Mouse (Mus musculus): ENCODE results near the gene Gm16181. TPM values are rescaled to one million over a fixed set of nuclear protein-coding genes. Genes with fewer than 3 reads are reported as not detected.
A peak's percentile ranks its signal among the peaks of the same experiment; 100 is the strongest.

Gm16181 gene
- not detected in 2 replicates for polyA plus RNA-seq (2012; rRNA removed)

- Histone ChIP-seq H3K4me3 (ENCODE audit: control insufficient read depth, low read depth, low read length) (peak within 1 kb of the TSS; percentile 44), H3K36me3 (ENCODE audit: control insufficient read depth, insufficient read depth, low read length) (no peaks in the 10 kb centered on the region), H3K4me1 (ENCODE audit: control insufficient read depth, insufficient read depth, low read length) (peaks cover 10% of the 10 kb centered on the region), H3K27ac (ENCODE audit: control insufficient read depth, insufficient read depth, low read depth, low read length) (no peak within 1 kb of the TSS), H3K27me3 (ENCODE audit: control insufficient read depth, insufficient read depth, low read length) (no peaks in the 10 kb centered on the region)
- TF ChIP-seq CTCF (IDR thresholded peaks at IDR 0.05; ENCODE audit: control insufficient read depth, insufficient read depth, insufficient replicate concordance, low read depth, low read length) (no peak), POLR2A (IDR thresholded peaks at IDR 0.05; ENCODE audit: control insufficient read depth, low read depth, low read length) (no peak)
Observed at GRCm38 (mm10) chr17:35220156-35220952, at the start of gene Gm16181. TSS of gene Gm16181 (plus strand) at chr17:35220834.

GRCm38 (mm10) chr17:35172445-35173234 lies 48.0 kb upstream of the Gm16181 start:
- H3K4me3 ChIP-seq (ENCODE audit: control insufficient read depth, low read depth, low read length) = peak overlapping the region; percentile 81
- no peaks in the 10 kb centered on the region for H3K4me1 ChIP-seq (ENCODE audit: control insufficient read depth, insufficient read depth, low read length)
- H3K27ac ChIP-seq (ENCODE audit: control insufficient read depth, insufficient read depth, low read depth, low read length) = peak overlapping the region; percentile 39
- no peaks in the 10 kb centered on the region for H3K27me3 ChIP-seq (ENCODE audit: control insufficient read depth, insufficient read depth, low read length)
- H3K36me3 ChIP-seq (ENCODE audit: control insufficient read depth, insufficient read depth, low read length) = no peaks in the 10 kb centered on the region
- TF ChIP-seq CTCF (IDR thresholded peaks at IDR 0.05; ENCODE audit: control insufficient read depth, insufficient read depth, insufficient replicate concordance, low read depth, low read length) (no peak), POLR2A (IDR thresholded peaks at IDR 0.05; ENCODE audit: control insufficient read depth, low read depth, low read length) (no peak)

- Histone ChIP-seq H3K27me3 (ENCODE audit: control insufficient read depth, insufficient read depth, low read length) (no peaks in the 10 kb centered on the region), H3K36me3 (ENCODE audit: control insufficient read depth, insufficient read depth, low read length) (no peaks in the 10 kb centered on the region), H3K4me1 (ENCODE audit: control insufficient read depth, insufficient read depth, low read length) (no peaks in the 10 kb centered on the region), H3K4me3 (ENCODE audit: control insufficient read depth, low read depth, low read length) (peak overlapping the region; percentile 81), H3K27ac (ENCODE audit: control insufficient read depth, insufficient read depth, low read depth, low read length) (no peak overlapping the region)
- TF ChIP-seq POLR2A (IDR thresholded peaks at IDR 0.05; ENCODE audit: control insufficient read depth, low read depth, low read length) = no peak
- no peak for TF ChIP-seq CTCF (IDR thresholded peaks at IDR 0.05; ENCODE audit: control insufficient read depth, insufficient read depth, insufficient replicate concordance, low read depth, low read length)
Observed at GRCm38 (mm10) chr17:35173329-35173728, 47.3 kb upstream of the Gm16181 start.

GRCm38 (mm10) chr17:35174201-35174977 lies 46.2 kb upstream of the Gm16181 start:
- no peak for TF ChIP-seq CTCF (IDR thresholded peaks at IDR 0.05; ENCODE audit: control insufficient read depth, insufficient read depth, insufficient replicate concordance, low read depth, low read length)
- TF ChIP-seq POLR2A (IDR thresholded peaks at IDR 0.05; ENCODE audit: control insufficient read depth, low read depth, low read length) = no peak
- no peak overlapping the region for H3K27ac ChIP-seq (ENCODE audit: control insufficient read depth, insufficient read depth, low read depth, low read length)
- H3K4me1 ChIP-seq (ENCODE audit: control insufficient read depth, insufficient read depth, low read length) = no peaks in the 10 kb centered on the region
- peak overlapping the region; percentile 94 for H3K4me3 ChIP-seq (ENCODE audit: control insufficient read depth, low read depth, low read length)
- no peaks in the 10 kb centered on the region for H3K27me3 ChIP-seq (ENCODE audit: control insufficient read depth, insufficient read depth, low read length)
- H3K36me3 ChIP-seq (ENCODE audit: control insufficient read depth, insufficient read depth, low read length) = no peaks in the 10 kb centered on the region

GRCm38 (mm10) chr17:35175382-35175781 lies 45.3 kb upstream of the Gm16181 start:
- Histone ChIP-seq H3K36me3 (ENCODE audit: control insufficient read depth, insufficient read depth, low read length) (no peaks in the 10 kb centered on the region), H3K4me3 (ENCODE audit: control insufficient read depth, low read depth, low read length) (peak overlapping the region; percentile 94), H3K4me1 (ENCODE audit: control insufficient read depth, insufficient read depth, low read length) (no peaks in the 10 kb centered on the region), H3K27ac (ENCODE audit: control insufficient read depth, insufficient read depth, low read depth, low read length) (peak overlapping the region; percentile 80), H3K27me3 (ENCODE audit: control insufficient read depth, insufficient read depth, low read length) (no peaks in the 10 kb centered on the region)
- no peak for TF ChIP-seq POLR2A (IDR thresholded peaks at IDR 0.05; ENCODE audit: control insufficient read depth, low read depth, low read length)
- no peak for TF ChIP-seq CTCF (IDR thresholded peaks at IDR 0.05; ENCODE audit: control insufficient read depth, insufficient read depth, insufficient replicate concordance, low read depth, low read length)

- no peaks in the 10 kb centered on the region for H3K36me3 ChIP-seq (ENCODE audit: control insufficient read depth, insufficient read depth, low read length)
- no peak for TF ChIP-seq CTCF (IDR thresholded peaks at IDR 0.05; ENCODE audit: control insufficient read depth, insufficient read depth, insufficient replicate concordance, low read depth, low read length)
- no peak for TF ChIP-seq POLR2A (IDR thresholded peaks at IDR 0.05; ENCODE audit: control insufficient read depth, low read depth, low read length)
- H3K27ac ChIP-seq (ENCODE audit: control insufficient read depth, insufficient read depth, low read depth, low read length) = peak within 1 kb of the TSS; percentile 80
- H3K4me1 ChIP-seq (ENCODE audit: control insufficient read depth, insufficient read depth, low read length) = no peaks in the 10 kb centered on the region
- peak within 1 kb of the TSS; percentile 94 for H3K4me3 ChIP-seq (ENCODE audit: control insufficient read depth, low read depth, low read length)
- no peaks in the 10 kb centered on the region for H3K27me3 ChIP-seq (ENCODE audit: control insufficient read depth, insufficient read depth, low read length)
Observed at GRCm38 (mm10) chr17:35175968-35176367, 44.7 kb upstream of the Gm16181 start, which contains the start of gene Aif1. TSS of gene Aif1 (minus strand) at chr17:35176068.

Data from testis, adult 2 months (tissue).